Mouse (Mus musculus): ENCODE measurements around the gene Gpr174. TPM values are rescaled to one million over a fixed set of nuclear protein-coding genes. Genes with fewer than 3 reads are reported as not detected.
"Not testable (repeated sequence)": the region's sequence is repeated elsewhere in the genome, so short reads cannot be mapped to it uniquely, and the experiment has no call there.

Gene Gpr174
- total RNA-seq (2021): not detected

DNA sequence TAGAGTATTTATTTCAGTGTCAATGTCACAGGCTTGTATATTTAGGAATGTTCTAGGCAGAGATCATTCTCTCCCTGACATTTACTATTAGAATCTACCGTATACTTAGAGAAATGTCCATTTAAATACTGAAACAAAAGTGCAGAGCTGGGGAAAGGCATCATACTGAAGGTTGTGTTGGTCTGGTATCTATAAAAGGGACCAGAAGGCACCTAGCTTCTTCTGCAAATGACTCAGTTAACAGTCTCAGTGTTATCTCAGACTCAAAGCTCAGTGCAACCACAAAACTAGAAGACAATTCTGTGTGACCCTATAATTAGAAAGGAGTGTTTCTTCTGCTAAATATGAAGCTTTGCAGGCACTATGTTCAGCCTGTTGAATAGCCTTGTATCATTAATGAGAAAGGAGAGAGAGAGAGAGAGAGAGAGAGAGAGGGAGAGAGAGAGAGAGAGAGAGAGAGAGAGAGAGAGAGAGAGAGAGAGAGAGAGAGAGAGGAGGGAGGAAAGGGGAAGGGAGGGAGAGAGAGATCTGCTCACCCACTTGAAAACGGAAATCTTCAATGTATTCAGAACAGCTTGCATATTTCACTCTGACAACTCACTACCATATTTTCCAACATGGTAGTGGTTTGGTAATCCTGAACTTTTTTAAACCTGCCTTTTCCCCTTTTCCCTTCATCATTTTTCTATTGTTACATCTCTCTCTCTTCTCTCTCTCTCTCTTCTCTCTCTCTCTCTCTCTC is at the start of gene Gpr174:
Gene Gpr174 (plus strand): TSS at position 393 of the 742 bp plus-strand sequence.
- intact Hi-C loops (cut with DNase I): no loop called here
- DNase-seq (ENCODE audit: low spot score in 2 of 2): no peak

DNA sequence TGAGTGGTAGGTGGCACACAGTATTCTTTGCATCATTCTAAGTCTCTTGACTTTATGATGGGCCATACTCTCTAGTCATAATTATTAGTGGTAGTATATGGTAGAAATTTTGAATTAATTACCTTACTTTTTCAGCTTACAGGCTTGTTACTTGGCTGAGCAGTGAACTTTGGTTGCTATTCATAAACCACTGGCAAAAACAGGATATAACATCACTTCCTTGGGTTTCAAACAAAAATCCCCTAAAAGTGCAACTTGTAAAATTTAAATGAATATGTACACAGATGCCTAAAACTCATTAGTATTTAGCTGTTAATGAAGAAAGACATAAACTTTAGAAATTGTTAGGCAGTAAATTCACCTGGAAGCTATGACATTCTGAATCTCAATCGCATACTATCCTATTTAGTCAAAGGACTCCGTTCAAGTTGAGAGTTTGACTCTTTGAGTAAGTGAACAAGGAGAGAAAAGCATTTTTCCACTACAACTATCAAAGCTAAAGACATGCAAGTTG is 38.0 kb upstream of the Gpr174 start:
- no peak for DNase-seq (ENCODE audit: low spot score in 2 of 2)
- intact Hi-C loops (cut with DNase I): no loop called here

DNA sequence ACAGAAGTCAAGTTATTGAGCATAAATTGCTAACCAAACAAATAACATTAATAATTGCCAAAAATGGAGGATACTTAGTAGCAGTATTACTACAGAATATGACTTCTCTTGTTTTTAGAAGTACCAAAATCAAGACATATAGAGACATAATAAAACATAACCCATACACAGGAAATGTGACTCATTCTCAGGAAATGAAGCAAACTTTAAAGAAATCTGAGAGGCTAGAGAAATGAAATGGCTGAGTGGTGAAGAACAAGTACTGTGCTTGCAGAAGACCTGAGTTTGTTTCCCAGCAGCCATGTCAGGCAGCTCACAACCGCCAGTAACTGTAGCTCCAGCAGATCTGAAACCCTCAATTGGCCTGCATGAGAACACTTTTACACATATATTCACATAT is 30.8 kb upstream of the Gpr174 start:
- intact Hi-C loops (cut with DNase I): no loop called here

DNA sequence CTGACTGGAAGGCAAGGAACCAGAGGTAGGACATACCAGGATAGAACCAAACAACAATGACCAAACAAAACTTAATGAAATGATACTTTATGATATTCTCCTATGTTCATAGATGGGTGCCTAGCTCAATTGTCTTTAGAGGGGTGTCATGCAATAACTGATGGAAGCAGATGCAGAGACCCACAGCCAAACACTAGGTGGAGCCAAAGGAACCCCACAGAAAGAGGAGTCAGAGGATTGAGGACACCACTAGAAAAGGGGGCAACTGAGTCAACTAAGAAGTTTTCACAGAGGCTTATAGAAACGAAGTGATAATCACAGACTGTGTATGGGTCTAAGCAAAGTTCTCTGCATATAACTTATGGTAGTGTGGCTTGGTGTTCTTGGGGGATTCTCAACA is 24.5 kb upstream of the Gpr174 start:
- no peak for DNase-seq (ENCODE audit: low spot score in 2 of 2)
- intact Hi-C loops (cut with DNase I): no loop called here

More for the DNA sequence above, 30.8 kb upstream of the Gpr174 start:
- DNase-seq (ENCODE audit: low spot score in 2 of 2): no peak

DNA sequence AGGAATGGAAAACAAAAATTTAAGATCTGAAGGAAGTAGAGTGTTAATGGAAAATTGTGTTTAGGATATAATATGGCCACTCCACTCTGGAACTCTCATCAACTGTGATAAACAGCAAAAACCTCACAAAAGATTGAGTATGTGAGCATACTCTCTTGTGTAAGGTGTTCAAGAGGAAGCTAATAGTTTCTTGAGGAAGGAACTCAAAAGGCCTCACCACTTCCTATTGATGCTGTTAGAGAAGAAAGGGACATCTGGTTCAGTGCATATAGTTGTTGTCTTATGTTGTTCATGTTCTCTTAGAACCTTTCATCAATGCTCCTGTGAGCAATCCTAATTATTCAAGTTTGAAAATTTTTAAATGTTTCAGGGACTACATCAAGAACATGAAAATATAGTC is 21.0 kb upstream of the Gpr174 start:
- DNase-seq (ENCODE audit: low spot score in 2 of 2): no peak
- intact Hi-C loops (cut with DNase I): no loop called here

DNA sequence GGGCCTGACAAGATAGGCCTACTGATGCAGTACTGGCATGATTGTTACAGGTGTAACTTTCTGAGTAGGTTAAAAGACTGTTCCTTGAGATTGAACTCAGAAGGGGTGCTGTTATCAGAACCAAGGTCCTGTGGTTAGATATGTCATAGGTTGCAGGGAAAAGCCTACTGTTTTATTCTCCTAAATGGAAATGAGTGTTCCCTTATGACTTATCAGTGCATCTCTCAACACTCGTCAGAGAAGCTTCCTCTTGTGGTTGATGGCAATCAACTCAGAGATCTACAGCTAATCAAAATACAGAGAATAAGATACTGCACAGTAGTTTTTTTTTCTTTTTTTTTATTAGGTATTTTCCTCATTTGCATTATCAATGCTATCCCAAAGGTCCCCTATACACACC is 19.2 kb upstream of the Gpr174 start:
- intact Hi-C loops (cut with DNase I): no loop called here
- no peak for DNase-seq (ENCODE audit: low spot score in 2 of 2)

DNA sequence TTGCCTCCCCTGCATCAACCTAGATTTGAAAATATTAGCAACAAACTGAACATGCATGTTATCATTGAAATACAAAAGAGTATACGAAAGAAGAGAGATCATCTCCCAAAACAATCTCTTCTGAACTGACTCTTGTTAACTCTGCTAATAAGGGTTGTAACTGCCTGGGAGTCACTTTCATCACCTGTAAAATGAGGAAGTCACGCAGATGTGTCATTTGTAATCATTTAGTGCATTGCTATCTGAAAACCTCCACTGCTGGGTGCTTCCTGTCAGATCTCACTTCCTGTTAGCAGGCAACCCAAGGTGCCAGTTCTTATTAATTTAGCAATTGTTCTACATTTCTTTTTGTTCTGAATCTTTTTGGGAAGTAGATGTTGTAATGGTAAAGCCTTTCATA is 5.3 kb upstream of the Gpr174 start:
- no peak for DNase-seq (ENCODE audit: low spot score in 2 of 2)
- intact Hi-C loops (cut with DNase I): no loop called here

DNA sequence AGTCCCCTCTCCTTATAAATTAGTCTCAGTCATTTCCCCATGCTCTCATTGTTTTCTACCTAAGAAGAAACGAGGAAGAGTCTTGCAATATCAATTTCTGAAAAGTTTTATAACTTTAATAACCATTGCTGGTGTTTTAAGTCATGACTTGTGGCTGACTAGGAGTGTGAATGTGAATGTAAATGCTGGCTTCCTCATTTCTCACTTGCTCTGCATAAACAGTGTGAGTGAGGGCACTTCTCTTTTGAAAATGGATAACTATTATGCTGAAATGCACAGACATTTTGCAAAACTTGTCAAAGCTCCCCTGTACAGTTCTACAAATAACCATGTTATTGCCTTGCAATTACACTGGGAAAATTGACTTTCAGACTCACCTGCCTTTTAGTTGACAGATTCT is 8.9 kb downstream of the Gpr174 start:
- DNase-seq (ENCODE audit: low spot score in 2 of 2): no peak
- intact Hi-C loops (cut with DNase I): no loop called here

DNA sequence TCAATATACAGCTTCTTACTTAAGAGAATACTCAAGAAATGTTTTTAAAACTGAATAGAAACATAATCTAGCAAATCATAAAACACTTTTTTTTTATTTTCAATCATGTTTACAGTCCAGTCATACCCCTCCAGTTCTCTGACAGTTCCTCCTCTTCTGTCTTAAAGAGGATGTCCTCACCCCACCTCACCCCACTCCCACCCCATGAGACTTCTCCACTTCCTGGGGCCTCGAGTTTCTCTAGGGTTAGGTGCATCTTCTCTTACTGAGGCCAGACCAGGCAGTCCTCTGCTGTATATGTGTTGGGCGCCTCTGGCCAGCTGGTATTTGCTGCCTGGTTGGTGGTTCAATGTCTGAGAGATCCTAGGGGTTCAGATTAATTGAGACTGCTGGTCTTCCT is 21.9 kb downstream of the Gpr174 start:
- DNase-seq (ENCODE audit: low spot score in 2 of 2): no peak
- intact Hi-C loops (cut with DNase I): no loop called here

DNA sequence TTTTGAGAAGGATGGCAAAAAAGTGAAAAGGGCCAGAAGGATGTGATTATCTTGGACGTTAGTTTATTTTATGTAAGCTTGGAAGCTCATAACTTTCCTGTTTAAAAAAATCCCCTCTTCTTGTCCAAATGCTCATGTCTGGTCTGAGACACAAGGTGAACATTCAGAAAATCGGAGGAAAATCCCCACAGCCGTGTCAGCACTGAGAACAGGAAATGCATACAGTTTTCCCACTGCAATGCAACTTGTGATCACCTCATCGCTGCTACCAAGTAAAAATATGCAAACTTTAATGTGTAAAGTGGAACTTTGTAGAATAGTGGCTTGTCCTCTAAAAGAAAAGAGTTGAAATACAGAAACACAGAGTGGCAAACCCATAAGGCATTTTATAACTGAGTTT is 28.5 kb downstream of the Gpr174 start:
- DNase-seq (ENCODE audit: low spot score in 2 of 2): no peak
- intact Hi-C loops (cut with DNase I): no loop called here

DNA sequence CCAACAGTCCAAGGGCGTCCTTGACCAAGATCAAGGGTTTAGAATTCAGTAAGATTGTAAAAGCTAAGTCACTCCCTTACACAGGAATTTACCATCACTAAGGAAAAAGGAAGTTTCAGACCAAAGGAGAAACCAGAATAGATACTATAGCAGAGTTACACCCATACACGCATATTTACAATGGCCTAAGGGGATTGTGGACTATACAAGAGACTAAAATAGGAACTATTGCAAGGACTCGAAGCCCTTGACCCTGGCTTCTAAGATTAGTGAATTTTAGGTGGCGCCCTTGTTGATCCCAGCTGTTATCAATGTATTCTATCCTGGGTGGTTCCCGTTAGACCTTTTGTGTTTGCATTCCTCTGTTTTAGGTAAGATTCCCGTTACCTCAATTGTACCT is 42.2 kb downstream of the Gpr174 start:
- DNase-seq (ENCODE audit: low spot score in 2 of 2); intact Hi-C loops (cut with DNase I): not testable (repeated sequence)

DNA sequence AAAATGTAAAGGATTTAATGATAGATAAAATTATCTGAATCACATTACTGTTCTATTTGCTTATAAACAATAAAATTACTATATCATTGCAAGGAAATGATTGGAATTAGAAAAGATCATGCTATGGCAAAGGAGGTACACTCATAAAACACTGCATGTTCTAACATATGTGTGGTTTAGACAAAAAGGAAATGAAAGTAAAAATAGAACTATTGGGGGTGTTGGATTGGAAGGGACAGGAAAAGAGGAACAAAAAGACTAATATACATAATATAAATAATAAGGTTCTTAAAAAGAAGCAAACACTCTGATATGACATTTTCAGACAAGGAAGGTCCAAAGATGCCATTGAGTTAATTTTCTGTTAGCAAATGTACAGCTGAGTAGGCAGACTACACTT is 43.1 kb downstream of the Gpr174 start:
- intact Hi-C loops (cut with DNase I): no loop called here
- DNase-seq (ENCODE audit: low spot score in 2 of 2): no peak

DNA sequence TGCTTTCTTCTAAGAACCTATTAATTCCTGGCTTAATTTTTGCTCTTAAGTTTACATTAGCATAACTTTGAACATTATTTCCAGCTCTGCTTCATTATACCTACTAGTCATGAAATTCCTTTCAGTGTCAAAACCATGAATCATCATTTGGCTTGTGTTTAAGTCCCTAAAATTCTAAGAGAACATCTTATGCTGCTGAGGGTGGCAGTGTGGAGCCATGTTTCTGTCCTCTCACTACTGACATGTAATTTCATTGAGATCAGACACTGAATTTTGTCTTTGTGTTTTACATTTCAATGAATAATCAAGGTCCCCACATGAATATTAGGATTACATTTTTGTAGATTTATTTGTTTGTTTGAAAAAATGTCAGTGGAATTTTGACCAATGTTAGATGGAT is 50.8 kb downstream of the Gpr174 start:
- intact Hi-C loops (cut with DNase I): no loop called here
- no peak for DNase-seq (ENCODE audit: low spot score in 2 of 2)

DNA sequence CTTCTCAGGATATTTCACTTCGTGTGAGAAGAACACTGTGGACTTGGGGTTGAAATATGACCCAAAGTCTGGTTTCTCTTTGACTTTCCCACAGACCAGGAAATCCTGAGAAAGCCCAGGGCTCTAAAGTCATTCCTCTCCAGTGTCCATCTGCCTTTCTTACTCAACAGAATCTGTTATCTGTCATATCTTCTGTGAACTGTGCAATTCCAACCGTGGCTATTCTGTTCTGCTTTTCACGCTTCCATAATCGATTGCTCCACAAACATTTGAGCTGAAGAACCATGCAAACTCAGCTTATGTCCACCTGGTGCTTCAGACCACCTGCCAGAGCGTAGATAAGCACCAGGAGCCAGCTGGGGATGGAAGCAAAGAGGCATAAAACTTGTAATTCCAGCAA is 56.9 kb downstream of the Gpr174 start:
- intact Hi-C loops (cut with DNase I): no loop called here
- DNase-seq (ENCODE audit: low spot score in 2 of 2): no peak

DNA sequence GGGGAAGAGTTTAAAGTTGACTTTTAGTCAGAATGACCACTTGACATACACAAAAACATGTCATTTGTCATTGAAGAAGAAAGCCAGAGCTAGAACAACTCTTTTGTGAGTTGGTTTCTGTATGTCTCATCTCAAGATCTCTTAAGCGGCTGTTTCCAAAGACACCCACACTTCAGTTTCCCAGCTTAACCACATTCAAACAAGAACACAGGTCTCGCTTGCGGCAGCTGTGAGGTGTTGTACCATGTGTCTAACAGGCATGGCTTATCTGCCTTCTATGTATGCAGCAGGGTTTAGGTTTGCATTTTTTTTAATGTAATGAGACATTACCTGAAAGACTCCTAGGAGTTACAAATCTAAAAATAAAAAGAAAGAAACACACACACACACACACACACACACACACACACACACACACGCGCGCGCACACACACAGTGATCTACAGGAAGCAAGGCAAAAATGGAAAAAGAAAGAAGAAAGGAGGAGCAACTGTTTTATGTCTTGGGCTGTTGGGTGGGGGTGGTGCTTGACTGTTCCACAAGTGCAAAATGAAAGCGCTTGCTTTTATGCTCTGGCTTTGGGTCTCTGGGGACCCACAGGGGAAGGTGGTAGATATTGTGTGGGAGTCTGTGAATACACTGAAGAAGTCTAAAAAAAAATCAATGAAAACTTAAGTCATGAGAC is 70.2 kb downstream of the Gpr174 start:
- DNase-seq (ENCODE audit: low spot score in 2 of 2): no peak
- intact Hi-C loops (cut with DNase I): no loop called here

DNA sequence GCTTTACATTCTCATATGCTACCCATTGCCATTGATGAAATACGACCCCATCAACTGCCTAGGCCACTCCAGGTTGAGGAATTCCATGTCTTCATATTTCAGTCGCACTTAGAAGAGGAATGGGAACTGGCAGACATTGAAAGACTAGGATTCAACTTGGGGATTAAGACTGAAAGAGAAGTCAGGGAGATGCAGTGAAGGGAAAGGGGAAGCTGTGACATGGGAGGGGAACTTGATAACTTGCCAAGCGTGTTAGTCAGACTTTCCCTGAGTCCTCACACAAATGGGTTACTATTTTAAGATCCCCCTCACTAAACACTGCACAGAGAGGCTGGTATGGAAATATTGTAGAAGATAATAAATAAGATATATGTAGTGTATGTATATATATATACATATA is 74.2 kb downstream of the Gpr174 start:
- intact Hi-C loops (cut with DNase I): no loop called here
- DNase-seq (ENCODE audit: low spot score in 2 of 2): no peak

DNA sequence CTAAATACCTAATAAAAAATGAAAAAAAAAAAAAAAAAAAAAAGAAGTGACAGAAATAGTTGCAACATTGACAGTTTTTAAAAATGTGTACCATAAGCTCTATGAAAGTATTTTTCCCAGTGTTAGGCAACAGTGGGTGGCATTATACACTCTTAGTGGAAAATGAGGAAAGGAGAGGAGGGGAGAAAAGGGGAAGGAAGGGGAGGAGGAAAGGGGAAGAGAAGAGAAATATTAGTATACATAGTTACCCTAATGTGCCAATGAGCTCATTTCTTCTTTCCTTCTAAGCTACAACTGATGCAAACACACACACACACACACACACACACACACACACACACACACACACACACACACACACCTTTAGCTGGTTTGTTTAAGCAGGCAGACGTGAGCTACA is 80.9 kb downstream of the Gpr174 start:
- no peak for DNase-seq (ENCODE audit: low spot score in 2 of 2)
- intact Hi-C loops (cut with DNase I): no loop called here

DNA sequence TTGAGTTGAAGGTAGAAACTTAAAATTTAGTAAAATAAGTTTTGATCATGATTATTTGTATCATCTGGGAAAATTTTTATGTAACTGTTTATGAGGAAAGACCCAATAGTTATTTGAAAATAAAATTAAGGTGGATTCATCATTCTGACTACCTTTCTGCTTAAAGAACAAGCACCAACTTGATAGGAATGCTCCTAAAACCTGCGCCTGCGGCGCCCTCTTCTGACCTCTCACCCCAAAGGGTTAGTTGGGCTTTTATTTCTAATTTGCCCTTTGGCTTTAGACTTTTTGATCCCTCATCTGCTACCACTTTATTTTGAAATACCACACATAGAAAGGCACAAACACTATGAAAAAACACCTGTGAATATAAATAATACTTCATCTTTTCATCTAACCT is 86.3 kb downstream of the Gpr174 start:
- no peak for DNase-seq (ENCODE audit: low spot score in 2 of 2)
- intact Hi-C loops (cut with DNase I): no loop called here
